Mouse (Mus musculus): ENCODE measurements at regions not wholly inside any gene's neighbourhood (a gene's known extent, or its start where the extent isn't known, plus 50 kb on each side); places are given as distances from the start of the nearest gene placed in this dataset.
A peak's percentile ranks its signal among the peaks of the same experiment; 100 is the strongest.

- Histone ChIP-seq H3K4me3 (replicated peaks; ENCODE audit: insufficient read depth, low read depth, low read length) (no peak overlapping the region), H3K27me3 (ENCODE audit: control insufficient read depth, insufficient read depth, low read length) (no peaks in the 10 kb centered on the region), H3K27ac (ENCODE audit: insufficient read depth, low read length) (no peak overlapping the region), H3K4me1 (ENCODE audit: control insufficient read depth, insufficient read depth, low read length) (no peaks in the 10 kb centered on the region)
- peak in 1 of 2 experiments; percentile 18 for DNase-seq
- 90% methylated on average over 1 of the region's 1 CpGs for WGBS
- TF ChIP-seq CTCF (IDR thresholded peaks at IDR 0.05; ENCODE audit: borderline replicate concordance, insufficient read depth, low read depth, low read length) (no peak), POLR2A (IDR thresholded peaks at IDR 0.05; ENCODE audit: borderline replicate concordance, insufficient read depth, low read length) (no peak)
Measured at GRCm38 (mm10) chr2:105514226-105514625, 115.1 kb upstream of the Rcn1 start.

- no peak overlapping the region for H3K27ac ChIP-seq (ENCODE audit: insufficient read depth, low read length)
- H3K4me3 ChIP-seq (replicated peaks; ENCODE audit: insufficient read depth, low read depth, low read length): no peak overlapping the region
- 29% methylated on average over 3 of the region's 3 CpGs for WGBS
- H3K27me3 ChIP-seq (ENCODE audit: control insufficient read depth, insufficient read depth, low read length): no peaks in the 10 kb centered on the region
- TF ChIP-seq POLR2A (IDR thresholded peaks at IDR 0.05; ENCODE audit: borderline replicate concordance, insufficient read depth, low read length) (no peak), CTCF (IDR thresholded peaks at IDR 0.05; ENCODE audit: borderline replicate concordance, insufficient read depth, low read depth, low read length) (no peak)
- DNase-seq: peak; percentile 33 to 71
- H3K4me1 ChIP-seq (ENCODE audit: control insufficient read depth, insufficient read depth, low read length): no peaks in the 10 kb centered on the region
Measured at GRCm38 (mm10) chr2:105514881-105515280, 115.8 kb upstream of the Rcn1 start.

GRCm38 (mm10) chr2:105515326-105515725 is 116.2 kb upstream of the Rcn1 start:
- Histone ChIP-seq H3K27me3 (ENCODE audit: control insufficient read depth, insufficient read depth, low read length) (no peaks in the 10 kb centered on the region), H3K27ac (ENCODE audit: insufficient read depth, low read length) (no peak overlapping the region), H3K4me1 (ENCODE audit: control insufficient read depth, insufficient read depth, low read length) (no peaks in the 10 kb centered on the region), H3K4me3 (replicated peaks; ENCODE audit: insufficient read depth, low read depth, low read length) (no peak overlapping the region)
- no peak for DNase-seq
- WGBS: 69% methylated on average over 3 of the region's 3 CpGs
- no peak for TF ChIP-seq POLR2A (IDR thresholded peaks at IDR 0.05; ENCODE audit: borderline replicate concordance, insufficient read depth, low read length)
- no peak for TF ChIP-seq CTCF (IDR thresholded peaks at IDR 0.05; ENCODE audit: borderline replicate concordance, insufficient read depth, low read depth, low read length)

- WGBS: 85% methylated on average over 6 of the region's 6 CpGs
- H3K27ac ChIP-seq (ENCODE audit: insufficient read depth, low read length): no peak overlapping the region
- DNase-seq: no peak
- H3K4me3 ChIP-seq (replicated peaks; ENCODE audit: insufficient read depth, low read depth, low read length): no peak overlapping the region
- TF ChIP-seq POLR2A (IDR thresholded peaks at IDR 0.05; ENCODE audit: borderline replicate concordance, insufficient read depth, low read length) (no peak), CTCF (IDR thresholded peaks at IDR 0.05; ENCODE audit: borderline replicate concordance, insufficient read depth, low read depth, low read length) (no peak)
- no peaks in the 10 kb centered on the region for H3K4me1 ChIP-seq (ENCODE audit: control insufficient read depth, insufficient read depth, low read length)
- H3K27me3 ChIP-seq (ENCODE audit: control insufficient read depth, insufficient read depth, low read length): no peaks in the 10 kb centered on the region
Measured at GRCm38 (mm10) chr2:105516267-105517133, 117.4 kb upstream of the Rcn1 start.

GRCm38 (mm10) chr2:105521841-105522240 is 122.7 kb upstream of the Rcn1 start:
- Histone ChIP-seq H3K27ac (ENCODE audit: insufficient read depth, low read length) (no peak overlapping the region), H3K4me3 (replicated peaks; ENCODE audit: insufficient read depth, low read depth, low read length) (no peak overlapping the region), H3K4me1 (ENCODE audit: control insufficient read depth, insufficient read depth, low read length) (peaks cover 8% of the 10 kb centered on the region), H3K27me3 (ENCODE audit: control insufficient read depth, insufficient read depth, low read length) (no peaks in the 10 kb centered on the region)
- DNase-seq: no peak
- TF ChIP-seq CTCF (IDR thresholded peaks at IDR 0.05; ENCODE audit: borderline replicate concordance, insufficient read depth, low read depth, low read length): no peak
- TF ChIP-seq POLR2A (IDR thresholded peaks at IDR 0.05; ENCODE audit: borderline replicate concordance, insufficient read depth, low read length): no peak
- WGBS: 53% methylated on average over 4 of the region's 4 CpGs

- DNase-seq: peak; percentile 43 to 65
- peaks cover 8% of the 10 kb centered on the region for H3K4me1 ChIP-seq (ENCODE audit: control insufficient read depth, insufficient read depth, low read length)
- peak; percentile 63; the same call in 1 of the 2 replicates for TF ChIP-seq CTCF (IDR thresholded peaks at IDR 0.05; ENCODE audit: borderline replicate concordance, insufficient read depth, low read depth, low read length)
- TF ChIP-seq POLR2A (IDR thresholded peaks at IDR 0.05; ENCODE audit: borderline replicate concordance, insufficient read depth, low read length): no peak
- H3K27me3 ChIP-seq (ENCODE audit: control insufficient read depth, insufficient read depth, low read length): no peaks in the 10 kb centered on the region
- H3K4me3 ChIP-seq (replicated peaks; ENCODE audit: insufficient read depth, low read depth, low read length): no peak overlapping the region
- no peak overlapping the region for H3K27ac ChIP-seq (ENCODE audit: insufficient read depth, low read length)
- 20% methylated on average over 5 of the region's 5 CpGs for WGBS
Measured at GRCm38 (mm10) chr2:105523297-105523802, 124.2 kb upstream of the Rcn1 start.

- TF ChIP-seq POLR2A (IDR thresholded peaks at IDR 0.05; ENCODE audit: borderline replicate concordance, insufficient read depth, low read length) (no peak), CTCF (IDR thresholded peaks at IDR 0.05; ENCODE audit: borderline replicate concordance, insufficient read depth, low read depth, low read length) (no peak)
- Histone ChIP-seq H3K27ac (ENCODE audit: insufficient read depth, low read length) (no peak overlapping the region), H3K4me3 (replicated peaks; ENCODE audit: insufficient read depth, low read depth, low read length) (no peak overlapping the region), H3K27me3 (ENCODE audit: control insufficient read depth, insufficient read depth, low read length) (no peaks in the 10 kb centered on the region), H3K4me1 (ENCODE audit: control insufficient read depth, insufficient read depth, low read length) (peaks cover 8% of the 10 kb centered on the region)
- no peak for DNase-seq
- WGBS: 59% methylated on average over 7 of the region's 7 CpGs
Measured at GRCm38 (mm10) chr2:105525111-105525610, 126.0 kb upstream of the Rcn1 start.

- H3K4me1 ChIP-seq (ENCODE audit: control insufficient read depth, insufficient read depth, low read length): peaks cover 8% of the 10 kb centered on the region
- H3K27ac ChIP-seq (ENCODE audit: insufficient read depth, low read length): no peak overlapping the region
- WGBS: 96% methylated on average over 8 of the region's 8 CpGs
- DNase-seq: no peak
- TF ChIP-seq CTCF (IDR thresholded peaks at IDR 0.05; ENCODE audit: borderline replicate concordance, insufficient read depth, low read depth, low read length) (no peak), POLR2A (IDR thresholded peaks at IDR 0.05; ENCODE audit: borderline replicate concordance, insufficient read depth, low read length) (no peak)
- H3K4me3 ChIP-seq (replicated peaks; ENCODE audit: insufficient read depth, low read depth, low read length): no peak overlapping the region
- no peaks in the 10 kb centered on the region for H3K27me3 ChIP-seq (ENCODE audit: control insufficient read depth, insufficient read depth, low read length)
Measured at GRCm38 (mm10) chr2:105528535-105528934, 129.4 kb upstream of the Rcn1 start.

Data from cerebellum, adult 2 months (tissue).